Mouse (Mus musculus) cerebellum, adult 11 months (tissue): ENCODE measurements around the gene Rtn3.

Experiments
- DNase-seq: peaks from one replicate; pipeline ENCODE4 v3.0.0; 2022

Rtn3 gene

DNA sequence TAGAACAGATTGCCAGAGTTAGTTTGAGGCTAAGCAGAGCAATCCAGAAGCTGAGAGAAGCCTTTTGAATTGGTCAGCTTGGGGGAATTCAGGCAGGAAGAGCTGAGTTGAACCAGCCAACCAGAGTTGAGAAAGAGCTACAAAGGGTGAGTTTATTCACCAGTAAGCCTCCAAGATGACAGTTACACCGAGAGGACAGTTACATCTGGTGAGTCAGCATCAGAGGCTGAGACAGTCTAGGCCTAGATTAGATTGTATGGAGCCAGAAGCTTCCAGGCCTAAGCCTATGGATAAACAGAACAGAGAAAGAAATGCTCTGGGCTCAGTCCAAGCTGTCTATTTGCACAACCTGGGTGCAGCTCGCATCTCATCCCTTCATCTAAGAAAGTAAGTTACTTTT is 105.4 kb downstream of the Rtn3 start:
- no peak for DNase-seq
